ENCODE assay signal across 12 mouse cellular contexts in genomic region chr12:86961589-86962344, GRCm38 (mm10). TPM values are rescaled to one million over a fixed set of nuclear protein-coding genes. Genes with fewer than 3 reads are reported as not detected.
DNase-seq lines count a peak whose midpoint lies in the region; ATAC-seq lines count a peak whose summit lies in the region.
"Had no signal": no experiment of that assay in that cellular context is flagged by ENCODE, and none has a peak within 500 bp of the region (broad histone marks: within the 10 kb centered on the region; RNA-seq: fewer than 3 reads in every experiment).

No protein-coding gene starts in this region.

- no peak for DNase-seq in forebrain, embryonic 10.5 days (ENCODE audit: extremely low spot score, low spot score)
- peak; percentile 79 for DNase-seq in urinary bladder, postnatal 14 days (ENCODE audit: low spot score)
- no peak for DNase-seq in urinary bladder, adult 2 months (ENCODE audit: low spot score)
- peak; percentile 29 for DNase-seq in heart, postnatal 4 days
- DNase-seq in testis, postnatal 14 days (ENCODE audit: low spot score) = no peak
- no peak for DNase-seq in B cell, adult 2 months
- DNase-seq: adrenal gland, postnatal 36 days had no signal

- no peaks in the 10 kb centered on the region for H3K4me1 ChIP-seq in forebrain, embryonic 10.5 days
- H3K4me1 ChIP-seq in forebrain, embryonic 15.5 days = no peaks in the 10 kb centered on the region
- no peaks in the 10 kb centered on the region for H3K4me1 ChIP-seq in kidney, embryonic 16.5 days (ENCODE audit: insufficient read depth, low read length)
- H3K4me1 ChIP-seq: limb, embryonic 15.5 days had no signal

- H3K4me3 ChIP-seq in forebrain, embryonic 10.5 days = no peak overlapping the region
- no peak overlapping the region for H3K4me3 ChIP-seq in forebrain, embryonic 15.5 days
- no peak overlapping the region for H3K4me3 ChIP-seq in kidney, embryonic 16.5 days (ENCODE audit: low read length)
- H3K4me3 ChIP-seq: limb, embryonic 15.5 days; megakaryocyte, embryonic 14.5 days had no signal

- ATAC-seq in forebrain, embryonic 15.5 days (replicated peaks) = no peak
- no peak for ATAC-seq in kidney, embryonic 16.5 days (ENCODE audit: low FRiP score, low TSS enrichment)

- H3K4me2 ChIP-seq in forebrain, embryonic 15.5 days (replicated peaks) = no peak overlapping the region
- no peak overlapping the region for H3K4me2 ChIP-seq in kidney, embryonic 16.5 days (replicated peaks; ENCODE audit: low read depth, low read length)
- H3K4me2 ChIP-seq: limb, embryonic 15.5 days had no signal

- peak overlapping the region; percentile 51; the same call in 1 of the 2 replicates for H3K27ac ChIP-seq in forebrain, embryonic 10.5 days
- no peak overlapping the region for H3K27ac ChIP-seq in forebrain, embryonic 15.5 days (replicated peaks)
- H3K27ac ChIP-seq in kidney, embryonic 16.5 days (ENCODE audit: low read length) = no peak overlapping the region
- H3K27ac ChIP-seq: limb, embryonic 15.5 days had no signal

- peaks cover 95% of the 10 kb centered on the region for H3K36me3 ChIP-seq in forebrain, embryonic 10.5 days (replicated peaks)
- peaks cover 71% of the 10 kb centered on the region for H3K36me3 ChIP-seq in forebrain, embryonic 15.5 days
- peaks cover 51% of the 10 kb centered on the region for H3K36me3 ChIP-seq in kidney, embryonic 16.5 days (ENCODE audit: insufficient read depth, low read length)

- WGBS in forebrain, embryonic 10.5 days = 82% methylated on average over 11 of the region's 11 CpGs
- WGBS in forebrain, embryonic 15.5 days = 74% methylated on average over 11 of the region's 11 CpGs
- 90% methylated on average over 11 of the region's 11 CpGs for WGBS in kidney, embryonic 16.5 days

- H3K27me3 ChIP-seq in forebrain, embryonic 10.5 days (ENCODE audit: poor library complexity, severe bottlenecking) = no peaks in the 10 kb centered on the region
- H3K27me3 ChIP-seq in forebrain, embryonic 15.5 days = no peaks in the 10 kb centered on the region
- no peaks in the 10 kb centered on the region for H3K27me3 ChIP-seq in kidney, embryonic 16.5 days (ENCODE audit: insufficient read depth, low read length)
- H3K27me3 ChIP-seq: limb, embryonic 15.5 days; megakaryocyte, embryonic 14.5 days had no signal

- H3K9me3 ChIP-seq in forebrain, embryonic 10.5 days = no peaks in the 10 kb centered on the region
- no peaks in the 10 kb centered on the region for H3K9me3 ChIP-seq in forebrain, embryonic 15.5 days
- no peaks in the 10 kb centered on the region for H3K9me3 ChIP-seq in kidney, embryonic 16.5 days (ENCODE audit: low read length)
- H3K9me3 ChIP-seq: limb, embryonic 15.5 days; megakaryocyte, embryonic 14.5 days had no signal

- H3K9ac ChIP-seq in forebrain, embryonic 15.5 days (replicated peaks) = no peak overlapping the region
- no peak overlapping the region for H3K9ac ChIP-seq in kidney, embryonic 16.5 days (replicated peaks; ENCODE audit: low read length)
- H3K9ac ChIP-seq: limb, embryonic 15.5 days had no signal

RNA-seq across cellular contexts. Expression of gene Cipc, which starts 14.9 kb away (rescaled TPM):
- polyA plus RNA-seq in forebrain, embryonic 10.5 days (2016; fragmentation: Nextera tagmentation; extraction: Ambion mirVana) = 39.1 and 40.4 TPM in 2 replicates
- polyA plus RNA-seq in forebrain, embryonic 15.5 days (2015; fragmentation: Nextera tagmentation; extraction: Ambion mirVana) = 53.6 and 55.3 TPM in 2 replicates
- 46.4 and 52.3 TPM in 2 replicates for polyA plus RNA-seq in urinary bladder, adult 2 months (2012; rRNA removed)
- total RNA-seq in heart, postnatal 4 days (2021) = 10 to 100 TPM; 34.1 to 39.3 TPM
- 24.0 and 24.9 TPM in 2 replicates for polyA plus RNA-seq in kidney, embryonic 16.5 days (2015; fragmentation: Nextera tagmentation; extraction: Ambion mirVana)

RNA-seq across cellular contexts. Expression of gene Zdhhc22, which starts 28.5 kb away (rescaled TPM):
- 0.07 TPM in 1 of 2 replicates, not detected in the other for polyA plus RNA-seq in forebrain, embryonic 10.5 days (2016; fragmentation: Nextera tagmentation; extraction: Ambion mirVana)
- polyA plus RNA-seq in forebrain, embryonic 15.5 days (2015; fragmentation: Nextera tagmentation; extraction: Ambion mirVana) = 6.6 and 7.1 TPM in 2 replicates
- not detected in 2 replicates for polyA plus RNA-seq in urinary bladder, adult 2 months (2012; rRNA removed)
- not detected for total RNA-seq in heart, postnatal 4 days (2021)
- 0.14 TPM in 1 of 2 replicates, not detected in the other for polyA plus RNA-seq in kidney, embryonic 16.5 days (2015; fragmentation: Nextera tagmentation; extraction: Ambion mirVana)
- polyA plus RNA-seq: large intestine, adult 2 months; limb, embryonic 15.5 days had no signal

RNA-seq across cellular contexts. Expression of gene Tmem63c, which starts 59.4 kb away (rescaled TPM):
- 0.15 TPM in 1 of 2 replicates, not detected in the other for polyA plus RNA-seq in forebrain, embryonic 10.5 days (2016; fragmentation: Nextera tagmentation; extraction: Ambion mirVana)
- 5.7 and 7.0 TPM in 2 replicates for polyA plus RNA-seq in forebrain, embryonic 15.5 days (2015; fragmentation: Nextera tagmentation; extraction: Ambion mirVana)
- 0.13 and 0.19 TPM in 2 replicates for polyA plus RNA-seq in urinary bladder, adult 2 months (2012; rRNA removed)
- under 1 TPM; 0.18 to 0.50 TPM for total RNA-seq in heart, postnatal 4 days (2021)
- polyA plus RNA-seq in kidney, embryonic 16.5 days (2015; fragmentation: Nextera tagmentation; extraction: Ambion mirVana) = 0.04 and 0.30 TPM in 2 replicates
- polyA plus RNA-seq: limb, embryonic 15.5 days had no signal

Comparison
In these comparisons a context has a peak if more than half of its experiments do, and no peak if none do; other contexts are left out.
1. DNase-seq: peak in urinary bladder, postnatal 14 days (single experiment) and heart, postnatal 4 days (single experiment); none in forebrain, embryonic 10.5 days (single experiment), urinary bladder, adult 2 months (single experiment), testis, postnatal 14 days (single experiment) and B cell, adult 2 months (0 of 2).